Mouse (Mus musculus) intestine, embryonic 16.5 days (tissue): ENCODE results near the gene Ift52. TPM values are rescaled to one million over a fixed set of nuclear protein-coding genes. Genes with fewer than 3 reads are reported as not detected.

Source experiments
- ATAC-seq: fragments of 200-750 bp; cut with Nextera tagmentation; 2 replicates; pipeline ENCODE4 v1.8.0; 2017; ENCODE audit warnings: moderate TSS enrichment, moderate library complexity
- H3K27ac ChIP-seq: fragments of 300-500 bp; sonication (generic); 2 replicates; pipeline ENCODE4 v1.5.1; 2014; ENCODE audit warnings: mild to moderate bottlenecking, low read length
- H3K27me3 ChIP-seq: fragments of 300-500 bp; sonication (generic); replicated peaks from 2 replicates; pipeline ENCODE4 v1.6.1; 2014; ENCODE audit warnings: low read length, control low read depth, mixed read lengths; ENCODE audit not compliant: control insufficient read depth, insufficient read depth
- H3K36me3 ChIP-seq: fragments of 300-500 bp; sonication (generic); 2 replicates; pipeline ENCODE4 v1.6.1; 2014; ENCODE audit warnings: low read length, control low read depth; ENCODE audit not compliant: control insufficient read depth, insufficient read depth
- H3K4me1 ChIP-seq: fragments of 300-500 bp; sonication (generic); 2 replicates; pipeline ENCODE4 v1.6.1; 2014; ENCODE audit warnings: low read length, control low read depth, mixed read lengths; ENCODE audit not compliant: control insufficient read depth, insufficient read depth
- H3K4me2 ChIP-seq: fragments of 300-500 bp; sonication (generic); 2 replicates; pipeline ENCODE4 v1.6.1; 2014; ENCODE audit warnings: low read depth, low read length, control low read depth
- H3K4me3 ChIP-seq: fragments of 300-500 bp; sonication (generic); 2 replicates; pipeline ENCODE4 v1.5.1; 2014; ENCODE audit warnings: mild to moderate bottlenecking, low read length
- H3K9ac ChIP-seq: fragments of 300-500 bp; sonication (generic); 2 replicates; pipeline ENCODE4 v1.6.1; 2014; ENCODE audit warnings: low read depth, low read length
- H3K9me3 ChIP-seq: fragments of 300-500 bp; sonication (generic); 2 replicates; pipeline ENCODE4 v1.6.1; 2016; ENCODE audit warnings: low read length, control low read depth; ENCODE audit not compliant: control insufficient read depth
- WGBS: fragments of 180-500 bp; shearing (Covaris S2); extraction: QIAGEN DNeasy Blood & Tissue Kit; methylation state at CpG from one replicate; pipeline ENCODE4 v1.1.7; 2014; 5-methylcytosine and 5-hydroxymethylcytosine counted together
- polyA plus RNA-seq: library from polyadenylated mRNA; unstranded; fragments of >200 nt; fragmentation: Nextera tagmentation; extraction: Ambion mirVana; gene quantifications from 2 replicates; pipeline ENCODE4 v1.2.1, GENCODE M21; 2015

Ift52 gene
- polyA plus RNA-seq, 1 experiment from 2014 or later: 48.1 TPM

DNA sequence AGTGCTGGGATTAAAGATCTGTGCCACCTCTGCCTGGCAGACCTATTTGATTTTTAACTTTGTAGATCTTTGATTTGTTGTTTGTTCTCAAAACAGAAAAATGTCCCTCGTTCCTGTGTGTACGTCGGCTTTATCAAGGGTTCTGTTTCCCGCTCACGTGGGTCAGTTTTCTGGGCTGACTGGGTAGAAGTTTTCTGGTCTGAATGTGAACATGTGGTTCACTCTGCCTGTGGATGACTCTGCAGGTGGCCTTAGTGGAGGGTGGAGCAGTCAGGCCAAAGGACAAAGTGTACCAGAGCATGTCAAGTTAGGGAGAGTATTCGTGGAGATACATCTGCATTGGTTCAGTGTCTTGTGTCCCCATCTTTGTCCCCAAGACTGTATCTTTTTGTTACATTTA, 32.8 kb upstream of the Ift52 start:
- ATAC-seq: no peak
- no peak overlapping the region for H3K4me2 ChIP-seq
- WGBS: 80% methylated on average over 6 of the region's 6 CpGs
- H3K9me3 ChIP-seq: no peaks in the 10 kb centered on the region
- H3K9ac ChIP-seq: no peak overlapping the region
- H3K36me3 ChIP-seq: no peaks in the 10 kb centered on the region
- H3K4me3 ChIP-seq: no peak overlapping the region
- no peaks in the 10 kb centered on the region for H3K27me3 ChIP-seq
- H3K4me1 ChIP-seq: no peaks in the 10 kb centered on the region; the same call in 1 of the 2 replicates
- H3K27ac ChIP-seq: no peak overlapping the region

DNA sequence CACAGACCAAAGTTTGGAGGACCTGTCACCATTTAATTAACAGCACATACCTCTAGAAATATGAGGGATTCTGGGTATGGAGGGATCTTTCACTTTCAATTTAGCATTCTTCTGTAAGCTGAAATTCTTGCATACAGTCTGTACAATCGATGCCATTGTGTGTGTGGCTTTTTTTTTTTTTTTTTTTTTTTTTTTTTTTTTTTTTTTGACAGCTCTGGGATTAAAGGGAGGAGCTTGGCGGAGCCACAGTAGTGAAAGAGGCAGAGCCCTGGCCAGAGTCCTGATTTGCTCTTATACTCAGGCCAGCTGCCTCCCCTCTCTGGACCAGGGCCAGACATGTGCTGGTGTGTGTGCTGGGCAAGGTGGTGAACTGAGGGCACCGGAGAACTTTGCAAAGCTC, 31.2 kb upstream of the Ift52 start:
- H3K9ac ChIP-seq: no peak overlapping the region
- ATAC-seq: peak; percentile 39
- H3K4me2 ChIP-seq: no peak overlapping the region
- no peaks in the 10 kb centered on the region for H3K27me3 ChIP-seq
- H3K27ac ChIP-seq: no peak overlapping the region
- no peaks in the 10 kb centered on the region for H3K36me3 ChIP-seq
- H3K4me1 ChIP-seq: no peaks in the 10 kb centered on the region; the same call in 1 of the 2 replicates
- 58% methylated on average over 3 of the region's 3 CpGs for WGBS
- H3K9me3 ChIP-seq: no peaks in the 10 kb centered on the region
- no peak overlapping the region for H3K4me3 ChIP-seq

DNA sequence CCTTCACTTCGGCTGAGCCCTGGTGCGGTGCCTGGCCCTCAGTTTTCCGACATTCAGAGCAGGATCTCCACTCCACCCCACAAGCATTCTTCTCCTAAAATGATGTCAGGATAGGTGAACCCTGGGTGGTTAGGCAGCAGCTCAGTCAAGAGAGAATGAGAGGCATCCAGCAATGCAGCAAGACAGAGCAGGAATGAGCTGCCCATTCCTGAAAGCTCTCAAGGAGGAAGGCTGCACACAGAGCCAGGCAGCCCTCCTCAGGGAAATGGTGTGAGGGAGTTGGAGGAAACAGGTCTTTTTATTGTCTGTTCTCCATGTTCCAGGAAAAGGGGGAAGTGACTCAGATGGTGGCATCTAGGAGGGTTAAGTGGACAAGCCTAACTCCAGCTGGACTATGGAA, 30.4 kb upstream of the Ift52 start:
- Histone ChIP-seq H3K27me3 (no peaks in the 10 kb centered on the region), H3K9me3 (no peaks in the 10 kb centered on the region), H3K9ac (no peak overlapping the region), H3K4me1 (peaks cover 2% of the 10 kb centered on the region; the same call in 1 of the 2 replicates), H3K4me2 (0 out of 2 replicates have a peak overlapping the region, but pooled peaks have one; percentile 1), H3K27ac (peak overlapping the region; percentile 25; the same call in 1 of the 2 replicates), H3K36me3 (no peaks in the 10 kb centered on the region), H3K4me3 (no peak overlapping the region)
- peak; percentile 60 for ATAC-seq
- WGBS: 75% methylated on average over 3 of the region's 3 CpGs

DNA sequence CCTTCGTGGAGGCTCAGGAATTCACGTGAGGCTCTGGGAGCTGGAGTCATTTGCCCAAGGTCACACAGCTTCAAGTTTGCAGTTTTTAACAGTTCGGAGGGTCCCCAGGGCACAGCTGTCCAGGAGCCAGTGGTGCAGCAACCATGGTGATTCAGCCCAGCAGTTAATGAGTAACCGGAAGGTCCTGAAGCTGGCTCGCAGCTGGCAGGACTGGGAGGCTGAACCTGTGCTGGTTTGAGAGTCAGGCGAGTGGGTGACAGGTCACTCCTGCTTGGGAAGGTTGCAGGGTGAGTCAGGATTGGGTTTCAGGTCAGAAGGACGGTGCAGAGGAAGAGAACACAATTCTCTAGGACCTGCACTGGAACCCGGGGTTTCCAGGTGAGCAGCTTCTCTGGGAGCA, 29.9 kb upstream of the Ift52 start, which contains the start of gene Sgk2:
Gene Sgk2 (plus strand): TSS at position 113 of the 400 bp plus-strand sequence.
- no peaks in the 10 kb centered on the region for H3K27me3 ChIP-seq
- peak within 1 kb of the TSS; percentile 25; the same call in 1 of the 2 replicates for H3K27ac ChIP-seq
- peaks cover 2% of the 10 kb centered on the region; the same call in 1 of the 2 replicates for H3K4me1 ChIP-seq
- 0 out of 2 replicates have a peak within 1 kb of the TSS, but pooled peaks have one; percentile 1 for H3K4me2 ChIP-seq
- no peak within 1 kb of the TSS for H3K9ac ChIP-seq
- WGBS: 43% methylated on average over 8 of the region's 8 CpGs
- peak; percentile 92 for ATAC-seq
- no peaks in the 10 kb centered on the region for H3K36me3 ChIP-seq
- no peak within 1 kb of the TSS for H3K4me3 ChIP-seq
- H3K9me3 ChIP-seq: no peaks in the 10 kb centered on the region

DNA sequence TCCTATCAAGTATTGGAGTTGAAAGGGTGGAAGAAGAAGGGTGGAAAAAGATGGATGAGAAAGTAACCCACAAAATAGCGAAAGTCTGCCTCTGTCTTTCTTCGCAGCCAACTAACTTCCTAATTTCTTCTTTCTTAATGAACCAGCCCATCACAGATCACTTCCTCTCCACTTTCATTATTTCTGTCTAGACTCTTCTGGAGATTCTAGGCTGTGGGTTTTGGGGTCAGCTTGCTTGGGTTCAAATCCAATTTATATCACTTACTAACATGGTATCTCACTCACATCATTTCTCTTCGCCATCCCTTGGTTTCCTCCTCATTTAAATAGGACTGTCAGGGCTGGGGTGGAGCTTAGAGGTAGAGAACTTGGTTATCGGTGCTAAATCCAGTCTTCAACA, 28.9 kb upstream of the Ift52 start:
- WGBS: 91% methylated on average over 4 of the region's 4 CpGs
- no peak for ATAC-seq
- H3K36me3 ChIP-seq: no peaks in the 10 kb centered on the region
- H3K27ac ChIP-seq: no peak overlapping the region
- H3K27me3 ChIP-seq: no peaks in the 10 kb centered on the region
- H3K4me2 ChIP-seq: no peak overlapping the region
- peaks cover 2% of the 10 kb centered on the region; the same call in 1 of the 2 replicates for H3K4me1 ChIP-seq
- H3K9me3 ChIP-seq: no peaks in the 10 kb centered on the region
- no peak overlapping the region for H3K9ac ChIP-seq
- H3K4me3 ChIP-seq: no peak overlapping the region

DNA sequence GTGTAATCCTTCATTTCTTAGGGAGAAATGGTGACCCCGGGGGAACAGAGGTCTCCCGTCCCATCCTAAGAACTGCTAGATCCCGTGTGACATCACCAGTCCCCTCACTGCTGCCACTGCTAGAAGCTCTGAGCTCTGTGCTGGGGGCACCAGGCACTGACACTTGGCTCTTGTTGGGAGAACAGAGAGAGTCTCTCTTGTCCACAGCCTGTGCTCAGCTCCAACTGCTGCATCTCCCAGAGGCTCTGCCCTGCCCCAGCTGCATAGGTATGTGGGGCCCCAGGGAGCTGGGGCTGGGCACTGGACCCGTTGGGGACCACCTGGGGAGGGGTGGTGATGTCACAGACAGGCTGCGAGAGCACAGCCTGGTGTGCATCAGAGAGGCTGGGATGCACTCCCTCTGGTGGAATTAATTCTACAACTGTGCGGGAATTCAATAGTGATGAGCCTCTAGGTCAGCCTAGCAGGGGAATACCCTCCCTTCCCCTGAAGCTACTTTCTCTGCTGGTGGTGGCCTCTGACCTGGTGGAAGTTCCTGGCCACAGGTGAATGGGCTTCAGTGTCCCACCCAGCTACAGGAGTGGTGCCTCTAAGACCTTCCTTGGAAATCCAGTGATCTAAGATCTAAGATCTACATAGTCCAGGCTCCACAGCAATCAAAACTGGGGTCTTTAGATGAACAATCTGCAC, 25.6 kb upstream of the Ift52 start:
- H3K4me3 ChIP-seq: no peak overlapping the region
- peaks cover 2% of the 10 kb centered on the region; the same call in 1 of the 2 replicates for H3K4me1 ChIP-seq
- H3K4me2 ChIP-seq: no peak overlapping the region
- H3K36me3 ChIP-seq: no peaks in the 10 kb centered on the region
- WGBS: 36% methylated on average over 6 of the region's 6 CpGs
- H3K27me3 ChIP-seq: no peaks in the 10 kb centered on the region
- no peaks in the 10 kb centered on the region for H3K9me3 ChIP-seq
- peak; percentile 27; the same call in 1 of the 2 replicates for ATAC-seq
- H3K9ac ChIP-seq: no peak overlapping the region
- no peak overlapping the region for H3K27ac ChIP-seq

DNA sequence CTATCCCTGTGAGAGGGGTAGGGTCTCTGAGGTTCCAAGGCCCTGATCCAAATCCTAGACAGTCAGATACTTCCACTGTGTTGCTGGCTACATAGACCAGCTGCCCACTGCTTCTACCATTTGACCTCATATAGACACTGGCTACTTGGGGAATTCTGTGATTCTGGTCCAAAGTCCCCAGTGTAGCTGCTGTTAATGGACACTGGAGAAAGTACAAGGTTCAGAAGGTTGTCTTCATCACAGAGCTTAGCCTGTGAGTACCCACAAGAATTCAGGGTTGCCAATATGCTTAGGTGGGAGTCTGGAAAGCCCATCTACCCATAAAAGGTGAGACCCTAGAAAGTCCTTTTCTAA, 25.1 kb upstream of the Ift52 start:
- H3K4me1 ChIP-seq: 0 out of 2 replicates have a peak, but pooled peaks cover 2% of the 10 kb centered on the region
- no peak overlapping the region for H3K9ac ChIP-seq
- H3K4me3 ChIP-seq: no peak overlapping the region
- peak; percentile 69 for ATAC-seq
- no peaks in the 10 kb centered on the region for H3K36me3 ChIP-seq
- H3K4me2 ChIP-seq: no peak overlapping the region
- no peaks in the 10 kb centered on the region for H3K9me3 ChIP-seq
- no peak overlapping the region for H3K27ac ChIP-seq
- H3K27me3 ChIP-seq: no peaks in the 10 kb centered on the region

DNA sequence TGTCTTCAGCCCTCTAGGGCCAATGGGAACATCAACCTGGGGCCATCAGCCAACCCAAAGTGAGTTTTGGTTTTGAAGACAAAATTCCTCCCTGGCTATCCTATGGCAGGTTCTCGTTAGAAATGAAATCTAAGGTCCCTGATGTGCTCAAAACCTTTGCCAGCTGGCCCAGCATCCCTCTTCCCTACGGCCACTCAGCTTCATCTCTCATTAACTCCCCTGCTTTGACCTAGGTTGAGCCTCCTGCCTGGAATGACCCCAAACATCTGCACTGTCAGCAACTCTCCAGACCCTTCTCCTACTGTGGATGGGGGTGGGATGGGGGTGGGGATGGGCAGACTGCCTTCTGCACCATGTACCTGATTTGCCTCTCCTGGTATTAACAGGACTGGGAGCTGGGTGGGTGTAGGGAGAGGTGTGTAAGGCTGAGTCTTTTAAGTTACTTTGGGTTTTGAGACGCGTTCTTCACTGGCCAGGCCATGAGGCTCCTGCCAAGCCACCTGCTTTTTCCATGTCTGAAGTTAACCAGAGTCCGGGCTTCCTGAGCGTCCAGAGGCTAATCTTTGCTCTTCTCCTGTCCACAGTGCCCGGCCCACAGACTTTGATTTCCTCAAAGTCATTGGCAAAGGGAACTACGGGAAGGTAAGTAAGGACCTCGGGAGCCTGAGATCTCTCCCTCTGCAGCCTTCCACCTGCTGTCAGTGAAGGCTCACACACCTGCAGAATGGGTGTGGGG, 23.1 kb upstream of the Ift52 start:
- no peak overlapping the region for H3K9ac ChIP-seq
- H3K36me3 ChIP-seq: no peaks in the 10 kb centered on the region
- H3K4me1 ChIP-seq: 0 out of 2 replicates have a peak, but pooled peaks cover 2% of the 10 kb centered on the region
- H3K9me3 ChIP-seq: no peaks in the 10 kb centered on the region
- WGBS: 75% methylated on average over 9 of the region's 9 CpGs
- no peak overlapping the region for H3K4me3 ChIP-seq
- H3K27me3 ChIP-seq: no peaks in the 10 kb centered on the region
- no peak overlapping the region for H3K27ac ChIP-seq
- no peak overlapping the region for H3K4me2 ChIP-seq
- ATAC-seq: no peak

DNA sequence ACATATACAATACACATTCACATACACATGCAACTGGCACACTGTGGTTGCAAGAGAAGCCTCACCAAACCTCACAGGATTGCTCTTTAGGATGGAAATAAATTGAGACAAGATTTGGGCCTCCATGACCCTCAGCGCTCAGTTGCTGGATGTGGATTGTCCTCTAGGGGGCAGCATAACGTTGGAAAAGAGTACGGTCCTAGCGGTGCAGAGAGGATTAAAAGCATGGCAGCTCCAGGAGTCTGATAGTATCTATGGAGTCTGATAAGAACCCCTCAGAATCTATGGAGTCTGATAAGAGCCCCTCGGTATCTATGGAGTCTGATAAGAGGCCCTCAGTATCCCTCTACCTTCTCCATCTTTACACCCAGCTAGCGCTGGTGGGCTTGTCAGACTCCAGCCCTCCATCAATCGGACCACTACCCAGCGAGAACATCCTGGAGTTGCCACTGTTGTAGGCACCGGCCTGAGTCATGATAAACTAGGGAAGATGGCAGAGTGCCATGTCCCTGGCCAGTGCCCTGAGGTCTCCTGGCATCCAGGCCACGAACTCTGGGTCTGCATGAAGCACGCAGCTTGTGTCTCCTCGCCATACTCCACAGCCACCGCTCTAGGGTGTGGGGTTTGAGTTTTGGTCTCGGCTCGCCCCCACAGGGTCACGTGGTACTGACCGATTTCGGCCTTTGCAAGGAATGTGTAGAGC, 18.5 kb upstream of the Ift52 start:
- Histone ChIP-seq H3K36me3 (no peaks in the 10 kb centered on the region), H3K4me1 (no peaks in the 10 kb centered on the region), H3K4me3 (no peak overlapping the region), H3K4me2 (peak overlapping the region; percentile 43), H3K9me3 (no peaks in the 10 kb centered on the region), H3K27me3 (0 out of 2 replicates have a peak, but pooled peaks cover 3% of the 10 kb centered on the region), H3K27ac (no peak overlapping the region), H3K9ac (no peak overlapping the region)
- ATAC-seq: peak; percentile 70
- 26% methylated on average over 18 of the region's 18 CpGs for WGBS
